Mouse (Mus musculus): ENCODE data around the gene Mapt.
"Not testable (repeated sequence)": the region's sequence is repeated elsewhere in the genome, so short reads cannot be mapped to it uniquely, and the experiment has no call there.

Gene Mapt

GRCm38 (mm10) chr11:104233574-104234206 lies 2.5 kb downstream of the Mapt start:
- DNase-seq (ENCODE audit: low read depth), result no peak

GRCm38 (mm10) chr11:104234680-104235079 lies 3.5 kb downstream of the Mapt start:
- DNase-seq (ENCODE audit: low read depth), result peak; percentile 28

DNA sequence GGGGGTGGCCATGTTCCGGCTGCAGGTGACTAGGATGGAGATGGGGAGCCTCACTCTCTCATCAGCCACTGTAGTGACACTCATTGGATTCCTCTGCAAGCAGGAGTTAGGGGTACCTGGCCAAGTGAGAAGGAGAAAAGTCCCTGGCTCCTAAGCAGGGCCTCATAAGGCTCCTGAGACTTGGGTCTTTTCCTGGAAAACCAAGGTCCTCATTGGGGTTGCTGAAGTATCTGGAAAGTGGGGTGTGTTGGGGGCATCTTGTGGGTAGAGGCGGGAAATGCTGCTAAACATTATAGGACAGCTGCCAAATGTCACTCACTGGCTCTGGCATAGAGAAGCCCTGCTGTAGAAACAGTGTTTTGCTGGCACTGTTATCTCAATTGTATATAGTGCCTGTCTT lies 4.7 kb downstream of the Mapt start:
- DNase-seq (ENCODE audit: low read depth), result no peak

DNA sequence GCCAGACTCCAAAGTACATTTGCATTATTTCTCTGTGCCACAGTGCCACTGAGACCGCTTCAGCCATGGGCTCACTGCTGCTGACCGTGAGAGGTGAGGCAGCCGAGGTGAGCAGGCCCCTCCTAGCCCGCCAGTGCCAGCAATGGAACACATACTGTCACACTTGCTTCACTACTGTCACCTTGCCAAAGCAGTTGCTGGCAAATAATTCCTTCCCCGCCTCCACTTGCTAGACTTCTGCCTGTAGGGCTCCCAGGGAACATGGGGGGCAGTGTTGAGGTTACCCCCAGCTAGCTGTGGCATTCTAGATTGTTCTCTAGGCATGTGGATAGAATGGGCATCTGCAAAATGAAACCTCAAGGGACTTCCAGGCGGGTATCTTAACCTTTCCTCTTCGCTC lies 6.0 kb downstream of the Mapt start:
- DNase-seq (ENCODE audit: low read depth), result peak; percentile 22

GRCm38 (mm10) chr11:104237958-104238747 lies 7.0 kb downstream of the Mapt start:
- DNase-seq (ENCODE audit: low read depth), result no peak

- not testable (repeated sequence) for DNase-seq (ENCODE audit: low read depth)
Measured at GRCm38 (mm10) chr11:104245478-104245877, 14.3 kb downstream of the Mapt start.

- no peak for DNase-seq (ENCODE audit: low read depth)
Measured at GRCm38 (mm10) chr11:104246171-104246694, 15.0 kb downstream of the Mapt start.

GRCm38 (mm10) chr11:104247141-104247717 lies 16.0 kb downstream of the Mapt start:
- DNase-seq (ENCODE audit: low read depth), result no peak

DNA sequence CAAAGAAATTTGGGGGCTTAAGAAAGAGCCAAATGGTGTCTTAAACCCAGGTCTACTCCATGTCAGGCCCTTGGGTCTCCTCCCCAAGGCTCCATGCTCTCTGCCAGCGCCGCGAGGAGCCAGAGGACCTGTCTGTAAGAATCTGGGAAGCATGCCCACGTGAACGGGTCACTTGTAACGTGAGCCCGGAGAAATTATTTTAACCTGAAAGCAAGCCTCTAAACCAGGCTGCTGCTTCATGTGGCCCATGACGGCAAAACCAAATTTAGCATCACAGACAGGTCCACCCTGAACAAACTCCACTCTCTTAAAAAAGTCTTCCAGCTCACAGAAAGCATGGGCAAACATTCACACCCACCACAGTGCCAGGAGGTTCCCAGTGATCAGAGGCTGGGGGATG lies 18.2 kb downstream of the Mapt start:
- no peak for DNase-seq (ENCODE audit: low read depth)

GRCm38 (mm10) chr11:104251121-104251520 lies 19.9 kb downstream of the Mapt start:
- DNase-seq (ENCODE audit: low read depth), result no peak

DNA sequence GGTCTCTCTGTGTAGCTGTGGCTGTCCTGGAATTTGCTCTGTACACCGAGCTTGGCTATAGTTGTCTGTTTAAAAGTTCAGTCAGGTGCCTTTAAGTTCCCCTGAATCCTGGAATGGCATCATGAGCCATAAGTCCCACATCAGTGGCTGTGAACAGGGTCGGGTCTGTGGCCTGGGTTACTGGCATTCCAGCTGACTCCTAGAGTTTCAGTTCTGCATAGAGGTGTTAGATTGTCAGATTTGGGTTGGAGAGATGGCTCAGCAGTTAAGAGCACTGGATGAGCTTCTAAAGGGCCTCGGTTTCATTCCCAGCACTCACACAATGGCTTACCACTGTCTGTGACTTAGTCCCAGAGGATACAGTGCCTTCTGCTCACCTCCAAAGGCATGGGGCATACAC lies 20.9 kb downstream of the Mapt start:
- DNase-seq (ENCODE audit: low read depth), result no peak

- DNase-seq (ENCODE audit: low read depth), result no peak
Measured at GRCm38 (mm10) chr11:104254408-104255039, 23.3 kb downstream of the Mapt start.

DNA sequence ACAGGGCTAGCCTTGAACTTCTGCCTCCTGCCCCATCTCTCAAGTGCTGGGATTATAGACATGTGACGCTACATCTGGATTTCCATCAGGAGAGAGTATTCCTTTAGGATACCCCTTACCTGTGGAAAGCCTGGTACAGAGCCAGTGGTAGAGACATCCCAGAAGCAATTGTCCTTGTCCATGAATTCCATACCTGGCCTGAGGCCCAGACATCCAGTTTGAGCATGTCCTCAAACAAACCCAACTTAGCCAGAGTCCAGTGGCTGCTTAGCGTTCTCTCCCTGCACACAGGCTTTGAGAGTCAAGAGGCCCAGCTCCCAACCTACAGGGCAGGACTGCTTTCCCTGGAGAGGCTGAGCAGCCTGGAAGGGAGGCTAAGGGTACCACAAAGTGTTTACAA lies 25.0 kb downstream of the Mapt start:
- DNase-seq (ENCODE audit: low read depth), result no peak

- DNase-seq (ENCODE audit: low read depth), result no peak
Measured at GRCm38 (mm10) chr11:104258991-104259390, 27.8 kb downstream of the Mapt start.

DNA sequence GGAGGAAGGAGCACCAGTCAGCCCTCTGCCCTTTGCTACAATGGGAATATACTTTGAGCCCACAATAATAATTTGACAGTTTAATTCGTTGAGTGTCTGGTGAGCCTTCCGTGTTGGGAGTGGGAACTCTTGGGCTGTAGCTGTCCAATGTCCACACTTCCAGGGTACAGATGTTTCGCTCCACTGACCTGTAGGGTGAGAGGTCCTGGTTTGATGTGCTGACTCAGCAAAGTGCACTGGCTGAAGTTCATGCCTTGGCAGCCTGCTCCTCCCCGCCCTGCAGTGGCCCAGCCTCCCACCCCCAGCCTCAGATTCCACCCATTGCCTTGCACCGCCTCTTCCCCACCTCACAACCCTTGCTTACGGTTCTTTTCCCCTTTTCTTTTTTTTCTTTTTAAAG lies 33.5 kb downstream of the Mapt start:
- no peak for DNase-seq (ENCODE audit: low read depth)

- DNase-seq (ENCODE audit: low read depth), result no peak
Measured at GRCm38 (mm10) chr11:104265669-104266068, 34.5 kb downstream of the Mapt start.

DNA sequence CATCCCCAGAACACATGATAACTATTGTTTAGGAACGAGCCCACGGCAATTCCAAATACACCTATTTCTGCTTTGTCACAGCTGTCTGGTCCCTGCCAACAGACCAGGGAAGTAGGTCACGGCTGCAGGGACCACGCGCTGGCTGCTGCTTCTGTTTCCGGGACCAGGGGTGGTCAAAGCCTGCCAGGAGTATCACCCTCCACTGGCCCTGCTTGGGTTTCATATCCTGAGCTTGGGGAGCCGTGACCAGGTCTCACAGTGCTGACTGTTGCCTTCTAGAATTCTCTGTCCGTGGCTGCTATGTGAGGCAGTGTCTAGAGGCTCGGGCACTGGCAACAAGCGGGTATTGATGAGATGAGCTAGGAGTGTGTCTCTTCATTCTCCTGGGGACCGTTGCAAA lies 36.2 kb downstream of the Mapt start:
- no peak for DNase-seq (ENCODE audit: low read depth)

DNA sequence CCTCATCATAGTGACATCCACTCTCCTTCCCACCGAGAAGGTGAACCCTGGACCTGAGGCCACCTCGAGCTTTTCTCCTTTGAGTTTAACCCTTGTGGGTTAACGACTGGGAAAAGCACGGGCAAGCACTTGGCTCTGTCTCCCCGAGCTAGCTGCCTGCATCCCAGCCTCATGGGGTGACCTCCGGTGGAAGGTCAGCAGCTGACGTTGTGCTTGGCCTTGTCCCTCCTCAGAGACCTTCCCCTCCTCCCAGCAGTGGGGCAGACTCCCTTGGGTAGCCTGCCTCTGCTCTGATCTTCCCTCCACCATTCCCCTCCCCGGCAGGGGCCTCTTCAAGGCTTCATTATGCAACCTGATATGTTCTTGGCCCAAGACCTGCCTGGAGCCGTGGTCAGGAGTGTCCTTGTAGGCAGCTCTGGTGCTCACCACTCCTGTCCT lies 38.2 kb downstream of the Mapt start:
- DNase-seq (ENCODE audit: low read depth), result peak; percentile 29

DNA sequence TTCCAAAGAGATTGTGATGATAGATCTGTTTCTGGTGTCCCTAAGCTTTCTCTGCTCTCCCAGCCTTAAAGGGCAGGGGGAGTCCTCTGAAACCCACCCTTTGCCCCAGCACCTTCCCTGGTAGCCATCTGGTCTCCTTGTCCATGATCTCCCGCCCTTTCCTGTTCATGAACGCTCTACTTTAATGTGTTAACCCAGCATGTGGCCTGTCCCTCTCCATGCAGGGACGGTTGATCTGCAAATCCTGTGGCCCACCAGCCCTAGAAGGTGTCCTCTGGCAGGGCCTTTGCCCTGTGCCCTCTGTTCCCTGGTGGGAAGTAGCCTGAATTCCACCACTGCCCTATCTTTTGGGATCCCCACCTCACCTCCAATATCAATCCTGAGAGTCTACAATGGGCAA lies 39.3 kb downstream of the Mapt start:
- no peak for DNase-seq (ENCODE audit: low read depth)

- no peak for DNase-seq (ENCODE audit: low read depth)
Measured at GRCm38 (mm10) chr11:104270876-104271275, 39.7 kb downstream of the Mapt start.

DNA sequence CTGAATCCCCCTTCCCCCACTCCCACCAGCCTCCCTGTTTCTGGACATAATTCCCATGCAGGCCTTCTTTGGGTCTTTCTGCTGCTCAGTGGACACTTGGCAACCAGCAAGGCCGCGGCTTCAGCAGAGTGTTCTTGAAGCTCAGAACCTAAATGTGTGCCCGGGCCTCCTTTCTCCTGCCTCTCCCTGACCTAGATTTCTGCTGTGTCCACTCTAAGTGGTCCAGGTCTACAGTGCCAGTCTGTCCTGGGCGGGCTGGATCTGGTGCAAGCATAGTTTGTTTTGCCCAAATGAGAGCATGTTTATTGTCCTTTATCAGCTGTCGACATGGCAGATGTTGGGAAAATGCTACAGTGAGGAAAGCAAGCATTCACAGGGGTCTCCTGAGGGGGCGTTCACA lies 40.7 kb downstream of the Mapt start:
- DNase-seq (ENCODE audit: low read depth), result no peak

DNA sequence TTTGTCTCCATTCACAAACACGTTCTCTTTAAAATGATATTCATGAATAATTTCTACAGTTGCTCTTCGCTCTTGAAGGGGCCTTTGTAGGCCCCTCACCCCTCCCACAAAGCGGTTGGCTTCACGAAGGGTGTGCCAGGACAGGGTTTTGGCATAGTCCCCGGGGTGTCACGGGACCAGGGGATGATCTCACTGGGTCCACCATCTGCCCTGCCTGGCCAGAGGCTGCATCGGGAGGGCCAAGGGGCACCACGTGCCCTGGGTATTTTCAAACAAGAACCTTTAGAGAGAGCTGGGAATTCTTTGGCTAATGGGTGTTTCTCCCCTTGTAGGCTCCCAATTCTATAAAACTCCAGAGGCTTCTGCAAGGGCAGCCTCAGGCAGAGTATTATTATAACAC lies 41.2 kb downstream of the Mapt start:
- DNase-seq (ENCODE audit: low read depth), result peak; percentile 50

DNA sequence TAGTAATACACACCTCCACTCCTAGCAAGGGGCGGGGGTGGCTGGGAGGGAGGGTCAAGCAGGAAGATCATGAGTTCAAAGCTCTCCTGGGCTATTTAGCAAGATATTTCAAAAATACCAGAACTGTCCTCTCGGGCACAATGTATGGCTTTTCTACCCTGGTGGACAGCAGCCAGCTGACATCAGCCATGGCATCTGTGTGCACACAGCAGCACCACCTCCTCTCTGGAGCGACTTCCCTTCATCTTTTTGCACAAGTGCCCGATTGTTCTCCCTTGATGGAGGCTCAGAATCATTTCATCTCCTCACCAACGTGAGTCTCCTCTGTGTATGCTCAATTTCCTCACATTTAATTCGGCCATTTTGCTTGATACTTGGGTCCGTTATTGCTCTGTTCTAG lies 44.6 kb downstream of the Mapt start:
- no peak for DNase-seq (ENCODE audit: low read depth)

Data from NIH3T3 (cell line).